Mouse (Mus musculus) testis, postnatal 14 days (tissue): ENCODE data around the gene Dynlrb1.

ENCODE experiments used
- DNase-seq: peaks from one replicate; pipeline ENCODE4 v3.0.0; 2021; ENCODE audit warnings: low spot score

The Dynlrb1 gene

GRCm38 (mm10) chr2:155280116-155280515, 43.8 kb downstream of the Dynlrb1 start:
- no peak for DNase-seq

- DNase-seq = no peak
Measured at GRCm38 (mm10) chr2:155283793-155284192, 47.5 kb downstream of the Dynlrb1 start.

- no peak for DNase-seq
Measured at GRCm38 (mm10) chr2:155284647-155285046, 48.3 kb downstream of the Dynlrb1 start.

GRCm38 (mm10) chr2:155285744-155286143, 49.4 kb downstream of the Dynlrb1 start:
- no peak for DNase-seq

GRCm38 (mm10) chr2:155287456-155288250, 51.3 kb downstream of the Dynlrb1 start:
- DNase-seq = no peak

GRCm38 (mm10) chr2:155290066-155290465, 53.7 kb downstream of the Dynlrb1 start:
- DNase-seq = no peak

DNA sequence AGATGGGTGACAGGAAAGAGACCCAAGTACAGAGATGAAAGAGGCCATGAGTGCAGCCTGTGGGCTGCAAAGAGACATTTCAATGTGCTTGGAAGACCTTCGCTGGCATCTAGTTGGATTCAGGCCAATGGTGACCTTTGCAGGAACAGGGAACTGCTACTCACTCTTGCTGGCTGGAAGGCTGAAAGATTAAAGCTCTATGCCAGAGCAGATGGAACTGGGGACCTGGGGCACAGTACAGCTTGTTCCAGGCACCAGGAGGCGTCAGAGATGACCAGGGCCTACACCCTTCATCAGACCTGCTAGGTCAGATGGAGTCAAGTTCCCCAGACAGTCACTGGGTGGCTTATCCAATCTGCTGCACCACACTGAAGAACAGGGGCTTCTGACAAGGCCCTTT, 57.0 kb downstream of the Dynlrb1 start:
- DNase-seq = peak; percentile 21

DNA sequence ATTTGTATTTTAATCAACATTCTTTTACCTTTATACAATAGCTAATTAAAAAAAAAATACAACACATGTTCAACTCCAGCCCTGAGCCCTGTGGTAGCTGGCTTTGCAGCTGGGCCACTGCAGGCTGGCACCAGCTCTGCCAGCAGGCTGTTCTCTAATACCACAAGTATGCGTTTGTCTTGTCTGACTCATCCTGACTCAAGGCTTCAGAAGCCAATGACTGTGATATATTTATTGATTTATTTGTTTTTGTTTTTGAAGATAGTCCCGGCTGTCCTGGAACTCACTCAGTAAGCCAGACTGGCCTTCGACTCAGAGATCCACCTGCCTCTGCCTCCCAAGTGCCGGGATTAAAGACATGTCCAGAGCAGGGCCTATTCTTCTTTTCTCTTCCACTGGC, 57.6 kb downstream of the Dynlrb1 start:
- DNase-seq = no peak

DNA sequence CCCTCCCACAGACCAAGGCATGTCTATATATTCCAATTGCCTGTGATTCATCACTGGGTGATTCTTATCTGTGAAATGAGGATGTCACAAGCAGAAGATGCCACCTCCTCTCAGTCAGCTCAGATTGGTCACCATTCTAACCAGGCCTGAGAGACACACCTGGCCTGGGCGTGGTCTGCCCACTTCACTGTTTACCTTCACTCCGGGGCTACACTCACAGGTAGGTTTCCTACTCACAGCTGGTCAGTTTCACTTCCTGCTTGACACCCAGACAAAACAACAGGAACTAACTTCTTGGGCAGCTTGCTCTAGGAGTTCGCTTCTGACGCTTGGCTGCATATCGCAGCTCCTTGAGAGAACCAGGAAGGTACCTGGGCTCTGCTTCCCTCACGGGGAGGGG, 59.1 kb downstream of the Dynlrb1 start:
- no peak for DNase-seq

- DNase-seq = no peak
Measured at GRCm38 (mm10) chr2:155299563-155299962, 63.2 kb downstream of the Dynlrb1 start.
